Mouse (Mus musculus): Measurements from ENCODE around the gene Scn1b. TPM values are rescaled to one million over a fixed set of nuclear protein-coding genes. Genes with fewer than 3 reads are reported as not detected.

Gene Scn1b
- total and polyA plus RNA-seq, 2 experiments from 2014 or later, result 26.7 to 29.8 TPM

- no peak overlapping the region for H3K27ac ChIP-seq (ENCODE audit: low read depth, low read length)
- TF ChIP-seq CTCF (IDR thresholded peaks at IDR 0.05; ENCODE audit: low read depth), result no peak
- DNase-seq (no peak), ATAC-seq (no peak)
- H3K4me2 ChIP-seq (ENCODE audit: low read depth), result no peak overlapping the region
- no peaks in the 10 kb centered on the region for H3K9me3 ChIP-seq (ENCODE audit: low read length)
- H3K36me3 ChIP-seq (ENCODE audit: insufficient read depth), result peaks cover 17% of the 10 kb centered on the region
- H3K4me3 ChIP-seq (ENCODE audit: low read depth, low read length), result no peak overlapping the region
- no peaks in the 10 kb centered on the region for H3K4me1 ChIP-seq (ENCODE audit: insufficient read depth)
- WGBS, result 89% methylated on average over 13 of the region's 13 CpGs
- no peak overlapping the region for H3K9ac ChIP-seq
- H3K27me3 ChIP-seq (ENCODE audit: insufficient read depth, low read length), result no peaks in the 10 kb centered on the region; the same call in 1 of the 2 replicates
Observed at GRCm38 (mm10) chr7:31125116-31125515, 1.7 kb downstream of the Scn1b start.

- 87% methylated on average over 5 of the region's 5 CpGs for WGBS
- peaks cover 10% of the 10 kb centered on the region for H3K36me3 ChIP-seq (ENCODE audit: insufficient read depth)
- H3K27me3 ChIP-seq (ENCODE audit: insufficient read depth, low read length), result no peaks in the 10 kb centered on the region; the same call in 1 of the 2 replicates
- H3K9me3 ChIP-seq (ENCODE audit: low read length), result no peaks in the 10 kb centered on the region
- H3K4me3 ChIP-seq (ENCODE audit: low read depth, low read length), result no peak overlapping the region
- ATAC-seq, result no peak
- no peak overlapping the region for H3K4me2 ChIP-seq (ENCODE audit: low read depth)
- no peak overlapping the region for H3K9ac ChIP-seq
- no peak overlapping the region for H3K27ac ChIP-seq (ENCODE audit: low read depth, low read length)
- TF ChIP-seq CTCF (IDR thresholded peaks at IDR 0.05; ENCODE audit: low read depth), result no peak
- H3K4me1 ChIP-seq (ENCODE audit: insufficient read depth), result no peaks in the 10 kb centered on the region
- DNase-seq, result no peak
Observed at GRCm38 (mm10) chr7:31124381-31124780, 2.4 kb downstream of the Scn1b start.

- peaks cover 3% of the 10 kb centered on the region for H3K36me3 ChIP-seq (ENCODE audit: insufficient read depth)
- no peak overlapping the region for H3K9ac ChIP-seq
- H3K27me3 ChIP-seq (ENCODE audit: insufficient read depth, low read length), result no peaks in the 10 kb centered on the region; the same call in 1 of the 2 replicates
- ATAC-seq, result no peak
- no peak overlapping the region for H3K4me2 ChIP-seq (ENCODE audit: low read depth)
- no peak for DNase-seq
- no peak for TF ChIP-seq CTCF (IDR thresholded peaks at IDR 0.05; ENCODE audit: low read depth)
- H3K4me3 ChIP-seq (ENCODE audit: low read depth, low read length), result no peak overlapping the region
- H3K9me3 ChIP-seq (ENCODE audit: low read length), result no peaks in the 10 kb centered on the region
- WGBS, result 76% methylated on average over 3 of the region's 3 CpGs
- no peak overlapping the region for H3K27ac ChIP-seq (ENCODE audit: low read depth, low read length)
- no peaks in the 10 kb centered on the region for H3K4me1 ChIP-seq (ENCODE audit: insufficient read depth)
Observed at GRCm38 (mm10) chr7:31123697-31124096, 3.1 kb downstream of the Scn1b start.

DNA sequence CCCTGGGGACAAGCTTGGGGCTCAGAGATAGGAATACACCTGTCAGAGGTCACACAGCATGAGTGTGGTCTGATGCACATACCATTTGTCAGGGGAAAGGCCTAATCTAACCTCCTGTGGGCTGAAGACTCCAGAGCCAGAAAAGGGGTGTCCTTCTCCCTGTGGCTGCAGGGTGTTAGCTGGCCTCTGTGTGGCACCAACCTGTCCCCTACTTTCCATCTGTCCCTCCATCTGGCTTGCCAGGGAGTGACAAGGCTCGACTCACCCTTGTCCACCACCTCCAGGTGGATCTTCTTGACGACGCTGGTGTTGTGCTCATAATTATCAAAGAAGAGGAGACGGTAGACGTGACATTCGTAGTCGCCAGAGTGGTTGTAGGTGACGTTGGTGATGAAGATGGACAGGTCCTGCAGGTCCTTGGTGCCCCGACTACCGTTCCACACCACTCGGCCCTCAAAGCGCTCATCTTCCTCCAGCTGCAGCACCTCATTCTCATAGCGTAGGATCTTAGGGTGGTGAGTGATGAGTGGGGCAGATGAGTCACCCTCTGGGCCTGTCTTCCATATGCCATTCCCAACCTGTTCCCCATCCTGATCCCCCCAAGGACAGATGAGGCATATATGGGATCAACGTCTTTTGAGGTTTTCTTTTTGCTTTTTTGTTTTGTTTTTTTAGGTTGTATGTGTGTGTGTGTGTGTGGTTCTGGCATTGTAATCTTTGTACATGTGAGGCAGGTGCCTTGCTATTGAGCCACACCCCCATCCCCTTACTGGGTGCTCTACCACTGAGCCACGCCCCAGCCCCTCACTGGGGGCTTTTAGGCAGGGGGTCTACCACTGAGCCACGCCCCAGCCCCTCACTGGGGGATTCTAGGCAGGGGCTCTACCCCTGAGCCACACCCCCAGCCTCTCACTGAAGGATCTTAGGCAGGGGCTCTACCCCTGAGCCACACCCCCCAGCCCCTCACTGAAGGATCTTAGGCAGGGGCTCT is 3.9 kb downstream of the Scn1b start:
- Histone ChIP-seq H3K36me3 (ENCODE audit: insufficient read depth) (no peaks in the 10 kb centered on the region), H3K4me2 (ENCODE audit: low read depth) (no peak overlapping the region), H3K4me3 (ENCODE audit: low read depth, low read length) (no peak overlapping the region), H3K27ac (ENCODE audit: low read depth, low read length) (no peak overlapping the region), H3K9me3 (ENCODE audit: low read length) (no peaks in the 10 kb centered on the region), H3K27me3 (ENCODE audit: insufficient read depth, low read length) (no peaks in the 10 kb centered on the region; the same call in 1 of the 2 replicates), H3K4me1 (ENCODE audit: insufficient read depth) (no peaks in the 10 kb centered on the region), H3K9ac (no peak overlapping the region)
- 87% methylated on average over 16 of the region's 16 CpGs for WGBS
- no peak for TF ChIP-seq CTCF (IDR thresholded peaks at IDR 0.05; ENCODE audit: low read depth)
- DNase-seq, result no peak
- ATAC-seq, result no peak

GRCm38 (mm10) chr7:31119556-31119955 is 7.2 kb downstream of the Scn1b start:
- no peaks in the 10 kb centered on the region for H3K4me1 ChIP-seq (ENCODE audit: insufficient read depth)
- no peaks in the 10 kb centered on the region for H3K27me3 ChIP-seq (ENCODE audit: insufficient read depth, low read length)
- no peak for ATAC-seq
- 86% methylated on average over 5 of the region's 5 CpGs for WGBS
- H3K4me2 ChIP-seq (ENCODE audit: low read depth), result no peak overlapping the region
- H3K9me3 ChIP-seq (ENCODE audit: low read length), result no peaks in the 10 kb centered on the region
- no peak overlapping the region for H3K4me3 ChIP-seq (ENCODE audit: low read depth, low read length)
- no peak for TF ChIP-seq CTCF (IDR thresholded peaks at IDR 0.05; ENCODE audit: low read depth)
- H3K27ac ChIP-seq (ENCODE audit: low read depth, low read length), result no peak overlapping the region
- no peak for DNase-seq
- no peak overlapping the region for H3K9ac ChIP-seq
- no peaks in the 10 kb centered on the region for H3K36me3 ChIP-seq (ENCODE audit: insufficient read depth)

DNA sequence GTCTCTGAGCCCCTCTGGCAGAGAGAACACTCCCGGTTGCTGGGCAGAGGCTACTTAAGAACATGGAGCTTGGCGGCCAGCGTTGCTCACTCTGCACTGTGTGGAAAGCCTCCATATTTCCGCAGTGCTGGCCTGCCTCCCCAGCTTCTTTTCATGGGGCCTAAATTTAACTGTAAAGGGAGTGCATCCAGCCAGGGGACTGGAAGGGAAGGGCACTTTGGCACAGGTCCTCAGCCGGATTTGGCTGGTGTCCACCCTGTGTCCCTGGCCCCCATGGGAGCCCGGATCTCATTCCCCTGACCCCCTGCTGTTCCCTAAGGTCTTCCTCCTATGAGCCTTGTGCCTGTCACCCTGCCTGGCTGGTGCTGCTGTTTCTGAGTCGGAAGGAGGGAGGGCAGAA is 8.3 kb downstream of the Scn1b start:
- ATAC-seq, result 0 out of 2 replicates have a peak, but pooled peaks have one; percentile 16
- Histone ChIP-seq H3K27ac (ENCODE audit: low read depth, low read length) (no peak overlapping the region), H3K27me3 (ENCODE audit: insufficient read depth, low read length) (no peaks in the 10 kb centered on the region), H3K36me3 (ENCODE audit: insufficient read depth) (no peaks in the 10 kb centered on the region), H3K4me2 (ENCODE audit: low read depth) (no peak overlapping the region), H3K9ac (no peak overlapping the region), H3K9me3 (ENCODE audit: low read length) (no peaks in the 10 kb centered on the region), H3K4me3 (ENCODE audit: low read depth, low read length) (no peak overlapping the region), H3K4me1 (ENCODE audit: insufficient read depth) (no peaks in the 10 kb centered on the region)
- 61% methylated on average over 7 of the region's 7 CpGs for WGBS
- no peak for DNase-seq
- TF ChIP-seq CTCF (IDR thresholded peaks at IDR 0.05; ENCODE audit: low read depth), result no peak

GRCm38 (mm10) chr7:31117465-31117864 is 9.3 kb downstream of the Scn1b start:
- no peaks in the 10 kb centered on the region for H3K4me1 ChIP-seq (ENCODE audit: insufficient read depth)
- WGBS, result 84% methylated on average over 11 of the region's 11 CpGs
- H3K27ac ChIP-seq (ENCODE audit: low read depth, low read length), result no peak overlapping the region
- H3K9me3 ChIP-seq (ENCODE audit: low read length), result no peaks in the 10 kb centered on the region
- no peak overlapping the region for H3K4me3 ChIP-seq (ENCODE audit: low read depth, low read length)
- TF ChIP-seq CTCF (IDR thresholded peaks at IDR 0.05; ENCODE audit: low read depth), result no peak
- ATAC-seq (no peak), DNase-seq (no peak)
- H3K9ac ChIP-seq, result no peak overlapping the region
- no peaks in the 10 kb centered on the region for H3K27me3 ChIP-seq (ENCODE audit: insufficient read depth, low read length)
- H3K4me2 ChIP-seq (ENCODE audit: low read depth), result no peak overlapping the region
- no peaks in the 10 kb centered on the region for H3K36me3 ChIP-seq (ENCODE audit: insufficient read depth)

Measured in forebrain, postnatal 0 days (tissue).